Mouse (Mus musculus): ENCODE data around the gene Fbf1.

DNA sequence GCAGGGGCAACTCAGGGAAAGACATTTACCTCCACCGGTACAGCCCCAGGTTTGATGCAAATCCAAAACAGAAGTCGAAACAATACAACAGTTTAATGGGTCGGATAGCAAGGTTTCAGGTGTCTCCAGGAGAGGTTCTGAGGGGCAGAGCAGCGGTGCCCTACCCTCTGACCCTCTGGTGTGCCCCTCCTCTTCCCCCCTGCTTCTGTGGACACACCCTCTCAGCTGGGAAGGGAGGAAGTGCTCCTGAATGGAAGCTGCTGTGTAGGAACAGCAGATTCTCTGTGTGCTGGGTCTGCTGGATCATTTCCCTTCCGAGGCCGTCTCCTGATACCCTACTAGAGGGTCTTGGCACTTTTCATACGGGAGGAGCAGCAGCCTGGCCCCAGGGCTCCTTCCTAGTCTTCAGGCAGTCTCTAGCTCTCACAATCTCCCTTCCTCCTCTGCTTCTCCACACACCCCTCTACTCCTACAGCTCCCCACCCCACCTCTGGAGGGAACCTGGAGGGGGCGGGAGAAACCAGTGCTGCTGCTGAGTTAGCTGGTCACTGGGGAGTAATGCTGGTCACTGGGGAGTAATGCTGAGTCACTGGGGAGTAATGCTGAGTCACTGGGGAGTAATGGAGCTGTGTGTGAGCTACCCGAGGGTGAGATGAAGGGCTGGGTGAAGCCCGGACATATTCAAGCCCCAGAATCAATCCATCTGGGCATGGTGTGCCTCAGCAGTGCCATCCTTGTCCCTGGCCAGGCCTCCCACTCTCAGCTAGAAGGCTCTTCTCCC is 25.6 kb downstream of the Fbf1 start:
- TF ChIP-seq CTCF (IDR thresholded peaks at IDR 0.05; ENCODE audit: borderline replicate concordance, extremely low read depth, insufficient read depth, insufficient read length) = no peak
- TF ChIP-seq POLR2A (IDR thresholded peaks at IDR 0.05; ENCODE audit: borderline replicate concordance, extremely low read depth, insufficient read depth, insufficient read length, poor library complexity, severe bottlenecking) = no peak

All from brain, embryonic 14.5 days (tissue).